Mouse (Mus musculus) midbrain, postnatal 0 days (tissue): Measurements from ENCODE around the gene Tcea2. TPM values are rescaled to one million over a fixed set of nuclear protein-coding genes. Genes with fewer than 3 reads are reported as not detected.
A peak's percentile ranks its signal among the peaks of the same experiment; 100 is the strongest.

Experiments
- ATAC-seq: fragments of 200-750 bp; cut with Nextera tagmentation; 2 replicates; pipeline ENCODE4 v1.8.0; 2017; ENCODE audit warnings: moderate number of reproducible peaks, mild to moderate bottlenecking, moderate TSS enrichment, moderate library complexity; ENCODE audit not compliant: low FRiP score
- DNase-seq: peaks from one replicate; pipeline ENCODE4 v3.0.0-alpha.2; 2015; ENCODE audit warnings: low spot score
- H3K27ac ChIP-seq: fragments of 300-500 bp; sonication (generic); 2 replicates; pipeline ENCODE4 v1.5.1; 2014; ENCODE audit warnings: low read depth, mild to moderate bottlenecking, low read length, mixed read lengths
- H3K27me3 ChIP-seq: fragments of 300-500 bp; sonication (generic); 2 replicates; pipeline ENCODE4 v1.6.1; 2014; ENCODE audit warnings: low read length, control low read depth, mixed read lengths; ENCODE audit not compliant: insufficient read depth
- H3K36me3 ChIP-seq: fragments of 300-500 bp; sonication (generic); 2 replicates; pipeline ENCODE4 v1.6.1; 2014; ENCODE audit warnings: low read length, control low read depth, mixed read lengths; ENCODE audit not compliant: insufficient read depth
- H3K4me1 ChIP-seq: fragments of 300-500 bp; sonication (generic); 2 replicates; pipeline ENCODE4 v1.6.1; 2014; ENCODE audit warnings: mild to moderate bottlenecking, control low read depth, antibody characterized with exemption, low read length, mixed read lengths; ENCODE audit not compliant: insufficient read depth
- H3K4me2 ChIP-seq: fragments of 300-500 bp; sonication (generic); 2 replicates; pipeline ENCODE4 v1.6.1; 2014; ENCODE audit warnings: low read depth, mild to moderate bottlenecking, low read length, mixed read lengths; ENCODE audit not compliant: poor library complexity, severe bottlenecking
- H3K4me3 ChIP-seq: fragments of 300-500 bp; sonication (generic); 2 replicates; pipeline ENCODE4 v1.5.1; 2014; ENCODE audit warnings: low read depth, mild to moderate bottlenecking, low read length, moderate library complexity
- H3K9ac ChIP-seq: fragments of 300-500 bp; sonication (generic); replicated peaks from 2 replicates; pipeline ENCODE4 v1.6.1; 2014; ENCODE audit warnings: mild to moderate bottlenecking, low read length, moderate library complexity, mixed read lengths; ENCODE audit not compliant: poor library complexity, severe bottlenecking
- H3K9me3 ChIP-seq: fragments of 300-500 bp; sonication (generic); 2 replicates; pipeline ENCODE4 v1.6.1; 2016; ENCODE audit warnings: low read length, control low read depth
- CTCF ChIP-seq: IDR thresholded peaks from 2 replicates; pipeline ENCODE4 v1.5.1; 2016; ENCODE audit warnings: antibody characterized with exemption, mild to moderate bottlenecking
- WGBS: fragments of 180-500 bp; shearing (Covaris S2); extraction: QIAGEN DNeasy Blood & Tissue Kit; methylation state at CpG from one replicate; pipeline ENCODE4 v1.1.7; 2014; 5-methylcytosine and 5-hydroxymethylcytosine counted together
- polyA plus RNA-seq: library from polyadenylated mRNA; unstranded; fragments of >200 nt; fragmentation: Nextera tagmentation; extraction: Ambion mirVana; gene quantifications from 2 replicates; pipeline ENCODE4 v1.2.1, GENCODE M21; 2015
- total RNA-seq: library from RNA; depleted of rRNA; stranded (reverse); fragments of >200 nt; gene quantifications from 2 replicates; pipeline ENCODE4 v1.2.3, GENCODE M21; 2014; rRNA removed

Tcea2 gene
- total and polyA plus RNA-seq, 2 experiments from 2014 or later = 50.8 to 61.9 TPM

DNA sequence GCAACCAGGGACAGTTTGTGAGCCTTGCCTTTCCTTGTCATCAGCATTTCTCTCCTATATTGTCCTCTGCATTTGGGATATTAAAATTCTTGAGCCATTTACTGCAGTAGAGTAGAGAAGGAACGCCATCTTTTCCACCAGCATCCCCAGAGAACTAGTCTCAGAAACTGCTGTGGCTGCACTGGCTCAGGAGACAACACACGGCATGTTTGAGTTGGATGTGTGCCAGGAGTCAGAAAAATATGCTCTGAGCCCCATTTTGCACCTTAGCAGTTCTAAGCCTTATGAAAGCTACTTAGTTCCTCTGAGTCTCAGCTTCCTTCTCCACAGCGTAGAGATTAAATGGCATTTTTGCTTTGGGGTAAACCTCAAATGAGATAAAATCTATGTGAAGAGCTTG is 36.9 kb downstream of the Tcea2 start:
- Histone ChIP-seq H3K4me1 (peaks cover 25% of the 10 kb centered on the region), H3K9me3 (no peaks in the 10 kb centered on the region), H3K9ac (peak overlapping the region; percentile 50; the same call in 1 of the 2 replicates), H3K27me3 (no peaks in the 10 kb centered on the region), H3K4me2 (peak overlapping the region; percentile 77), H3K36me3 (peaks cover 24% of the 10 kb centered on the region), H3K27ac (0 out of 2 replicates have a peak overlapping the region, but pooled peaks have one; percentile 34), H3K4me3 (peak overlapping the region; percentile 48)
- TF ChIP-seq CTCF = no peak
- no peak for ATAC-seq
- 44% methylated on average over 3 of the region's 3 CpGs for WGBS
- DNase-seq = peak; percentile 27

DNA sequence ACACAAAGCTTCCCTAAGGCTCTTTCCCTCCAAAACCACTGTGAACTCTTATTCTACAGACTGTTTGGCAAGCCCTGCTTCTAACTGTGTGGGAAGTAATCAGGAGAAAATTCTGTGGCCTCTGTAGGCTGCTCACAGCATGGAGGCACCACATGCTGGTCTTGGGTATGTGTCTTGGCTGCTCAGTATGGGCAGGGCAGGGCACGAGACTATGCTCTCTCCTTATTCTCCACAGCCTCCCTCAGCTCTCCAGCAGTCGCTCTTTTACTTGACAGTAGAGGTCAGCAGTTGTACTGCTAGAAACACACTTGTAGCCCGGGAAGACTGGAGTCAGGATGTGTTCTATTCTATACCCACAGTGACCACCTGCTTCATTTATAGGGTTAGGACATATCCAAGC is 40.0 kb downstream of the Tcea2 start:
- Histone ChIP-seq H3K9me3 (no peaks in the 10 kb centered on the region), H3K27me3 (no peaks in the 10 kb centered on the region), H3K9ac (no peak overlapping the region), H3K36me3 (peaks cover 27% of the 10 kb centered on the region), H3K4me3 (no peak overlapping the region), H3K27ac (no peak overlapping the region), H3K4me2 (no peak overlapping the region), H3K4me1 (peaks cover 10% of the 10 kb centered on the region)
- ATAC-seq (no peak), DNase-seq (no peak)
- TF ChIP-seq CTCF = peak; percentile 42
- 29% methylated on average over 3 of the region's 3 CpGs for WGBS

DNA sequence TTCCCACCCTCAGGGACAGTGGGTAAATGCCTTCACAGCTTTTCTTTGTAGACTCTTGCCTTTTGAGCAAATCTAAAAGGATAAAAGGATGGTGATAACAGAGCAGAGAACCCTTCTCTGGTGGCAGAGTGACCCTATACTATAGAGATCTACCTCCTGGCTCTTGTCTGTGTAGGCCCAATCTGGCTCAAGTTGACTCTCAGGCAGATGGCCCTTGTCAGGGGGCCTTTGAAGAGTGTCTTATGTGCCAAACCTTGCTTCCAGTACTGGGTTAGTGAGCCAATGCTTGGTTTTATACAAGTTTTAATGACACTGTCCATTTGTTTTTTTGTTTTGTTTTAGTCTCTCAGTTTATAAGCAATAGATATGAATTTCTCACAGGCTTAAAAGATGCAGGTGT is 41.1 kb downstream of the Tcea2 start:
- DNase-seq = no peak
- Histone ChIP-seq H3K9me3 (no peaks in the 10 kb centered on the region), H3K9ac (no peak overlapping the region), H3K27ac (no peak overlapping the region), H3K4me1 (peaks cover 8% of the 10 kb centered on the region), H3K4me2 (no peak overlapping the region), H3K27me3 (no peaks in the 10 kb centered on the region), H3K4me3 (no peak overlapping the region), H3K36me3 (peaks cover 27% of the 10 kb centered on the region)
- no peak for ATAC-seq
- TF ChIP-seq CTCF = no peak

DNA sequence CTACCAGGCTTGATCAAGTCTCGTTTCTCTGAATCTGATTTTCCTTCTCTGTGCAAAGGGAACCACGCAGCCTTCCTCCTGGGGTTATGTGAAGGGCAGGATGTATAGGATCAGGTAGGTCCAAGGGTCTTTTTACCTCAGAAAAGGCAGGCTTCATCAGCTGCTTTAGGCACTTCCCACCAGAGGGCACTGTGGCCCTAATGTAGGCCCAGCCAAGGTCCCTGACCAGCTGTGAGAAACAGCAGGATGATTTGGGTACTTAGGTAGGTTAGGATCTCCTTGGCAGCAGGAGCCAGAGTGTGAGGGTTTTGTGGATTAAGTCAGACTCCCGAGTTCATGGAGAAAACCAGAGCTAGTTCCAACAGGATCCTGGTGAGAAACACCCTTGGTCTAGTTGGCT is 42.1 kb downstream of the Tcea2 start:
- peak; percentile 76 for DNase-seq

DNA sequence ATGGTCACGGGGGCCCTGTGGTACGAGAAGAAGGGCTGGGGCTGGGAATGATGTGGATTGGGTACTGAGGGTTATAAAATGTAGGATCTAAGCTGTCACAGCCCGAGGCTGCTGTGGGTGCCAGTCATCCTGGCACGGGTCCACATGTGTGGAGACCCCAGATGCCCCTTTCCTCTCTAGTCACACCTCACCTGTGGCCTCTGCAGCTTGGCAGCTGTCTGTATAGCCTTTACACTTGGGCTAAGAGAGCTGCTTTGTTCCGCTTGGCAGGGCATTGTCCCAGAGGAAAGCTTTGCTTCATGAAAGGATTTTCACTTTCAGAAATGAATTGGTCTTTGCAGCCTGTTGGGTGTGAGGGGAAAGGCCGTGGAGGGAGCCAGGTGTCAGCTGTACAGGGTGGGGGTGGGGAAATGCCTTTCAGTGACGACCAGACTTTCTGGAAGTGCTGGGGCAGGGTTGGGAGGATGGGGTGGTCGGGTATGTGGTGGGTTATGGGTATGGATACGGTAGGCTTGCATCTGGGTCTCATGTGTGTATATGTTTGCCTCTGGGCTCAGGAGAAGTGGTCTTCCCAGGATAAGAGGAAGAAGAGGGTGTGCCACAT is 47.7 kb downstream of the Tcea2 start:
- ATAC-seq (no peak), DNase-seq (peak; percentile 46)
- H3K9me3 ChIP-seq = no peaks in the 10 kb centered on the region
- no peak overlapping the region for H3K9ac ChIP-seq
- H3K4me2 ChIP-seq = no peak overlapping the region
- no peaks in the 10 kb centered on the region for H3K27me3 ChIP-seq
- no peak overlapping the region for H3K4me3 ChIP-seq
- WGBS = 27% methylated on average over 9 of the region's 9 CpGs
- no peak for TF ChIP-seq CTCF
- H3K36me3 ChIP-seq = peaks cover 25% of the 10 kb centered on the region; the same call in 1 of the 2 replicates
- H3K27ac ChIP-seq = no peak overlapping the region
- H3K4me1 ChIP-seq = no peaks in the 10 kb centered on the region

More for the DNA sequence above, 42.1 kb downstream of the Tcea2 start:
- Histone ChIP-seq H3K36me3 (peaks cover 32% of the 10 kb centered on the region), H3K27ac (no peak overlapping the region), H3K9ac (no peak overlapping the region), H3K4me3 (no peak overlapping the region), H3K27me3 (no peaks in the 10 kb centered on the region), H3K9me3 (no peaks in the 10 kb centered on the region), H3K4me1 (peaks cover 2% of the 10 kb centered on the region; the same call in 1 of the 2 replicates), H3K4me2 (no peak overlapping the region)
- 16% methylated on average over 3 of the region's 3 CpGs for WGBS
- TF ChIP-seq CTCF = peak; percentile 88
- ATAC-seq = no peak

DNA sequence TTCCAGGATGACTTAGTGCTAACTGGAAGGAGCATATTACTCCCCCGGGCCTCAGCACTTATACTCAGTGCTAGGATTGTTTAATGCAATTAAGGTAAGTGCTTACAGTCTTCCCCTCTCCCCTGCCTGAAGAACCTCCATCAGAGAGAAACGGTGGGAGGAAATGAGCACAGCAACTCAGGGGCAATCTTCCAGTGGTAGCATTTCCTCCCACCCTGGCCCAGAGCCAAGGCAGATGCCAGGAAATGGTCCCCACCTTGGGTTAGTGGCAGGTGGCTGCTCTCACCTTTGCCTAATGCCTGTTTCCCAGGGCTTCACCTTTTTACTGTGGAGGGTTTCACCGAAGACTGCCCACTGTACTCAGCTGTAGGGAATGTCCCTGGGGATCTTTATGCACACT is 49.9 kb downstream of the Tcea2 start:
- WGBS = 85% methylated on average over 3 of the region's 3 CpGs
- no peak for ATAC-seq
- H3K27me3 ChIP-seq = no peaks in the 10 kb centered on the region

More for the DNA sequence above, 49.9 kb downstream of the Tcea2 start:
- Histone ChIP-seq H3K4me2 (no peak overlapping the region), H3K36me3 (peaks cover 21% of the 10 kb centered on the region; the same call in 1 of the 2 replicates), H3K9me3 (no peaks in the 10 kb centered on the region), H3K9ac (no peak overlapping the region), H3K4me3 (no peak overlapping the region), H3K27ac (no peak overlapping the region), H3K4me1 (no peaks in the 10 kb centered on the region)
- DNase-seq = no peak
- no peak for TF ChIP-seq CTCF

Other genes with a start within 250 kb of the Tcea2 start
- gene Zbtb46, start 220.9 kb upstream of the Tcea2 start, total RNA-seq = 25.8 and 29.8 TPM in 2 replicates
- gene Zbtb46, start 220.9 kb upstream of the Tcea2 start, polyA plus RNA-seq = 16.7 and 18.4 TPM in 2 replicates
- not detected in 2 replicates for gene Abhd16b, start 187.1 kb upstream of the Tcea2 start, total RNA-seq
- not detected in 2 replicates for gene Abhd16b, start 187.1 kb upstream of the Tcea2 start, polyA plus RNA-seq
- gene Tpd52l2, start 183.2 kb upstream of the Tcea2 start, total RNA-seq = 69.5 and 85.6 TPM in 2 replicates
- 112 and 116 TPM in 2 replicates for gene Tpd52l2, start 183.2 kb upstream of the Tcea2 start, polyA plus RNA-seq
- 416 and 487 TPM in 2 replicates for gene Dnajc5, start 159.8 kb upstream of the Tcea2 start, total RNA-seq
- gene Dnajc5, start 159.8 kb upstream of the Tcea2 start, polyA plus RNA-seq = 303 and 316 TPM in 2 replicates
- gene Uckl1, start 95.4 kb upstream of the Tcea2 start, total RNA-seq = 49.8 and 63.9 TPM in 2 replicates
- gene Uckl1, start 95.4 kb upstream of the Tcea2 start, polyA plus RNA-seq = 45.2 and 52.7 TPM in 2 replicates
- gene Prpf6, start 88.4 kb upstream of the Tcea2 start, total RNA-seq = 34.4 and 39.3 TPM in 2 replicates
- gene Prpf6, start 88.4 kb upstream of the Tcea2 start, polyA plus RNA-seq = 40.5 and 40.6 TPM in 2 replicates
- gene Zfp512b, start 87.5 kb upstream of the Tcea2 start, total RNA-seq = 60.0 and 85.1 TPM in 2 replicates
- 81.1 and 99.7 TPM in 2 replicates for gene Zfp512b, start 87.5 kb upstream of the Tcea2 start, polyA plus RNA-seq
- 140 and 142 TPM in 2 replicates for gene Samd10, start 81.1 kb upstream of the Tcea2 start, total RNA-seq
- 174 and 179 TPM in 2 replicates for gene Samd10, start 81.1 kb upstream of the Tcea2 start, polyA plus RNA-seq
- gene Gm29797, start 23.3 kb upstream of the Tcea2 start, total RNA-seq = not detected in 2 replicates
- not detected in 2 replicates for gene Gm29797, start 23.3 kb upstream of the Tcea2 start, polyA plus RNA-seq
- gene Sox18, start 8.7 kb upstream of the Tcea2 start, total RNA-seq = 8.3 and 15.4 TPM in 2 replicates
- gene Sox18, start 8.7 kb upstream of the Tcea2 start, polyA plus RNA-seq = 9.2 and 11.2 TPM in 2 replicates
- 51.2 and 65.2 TPM in 2 replicates for gene Rgs19, start 13.7 kb downstream of the Tcea2 start, total RNA-seq
- 63.6 and 69.4 TPM in 2 replicates for gene Rgs19, start 13.7 kb downstream of the Tcea2 start, polyA plus RNA-seq
- not detected in 2 replicates for gene Lkaaear1, start 18.1 kb downstream of the Tcea2 start, total RNA-seq
- not detected in 2 replicates for gene Lkaaear1, start 18.1 kb downstream of the Tcea2 start, polyA plus RNA-seq
- 195 and 210 TPM in 2 replicates for gene Oprl1, start 34.7 kb downstream of the Tcea2 start, total RNA-seq
- gene Oprl1, start 34.7 kb downstream of the Tcea2 start, polyA plus RNA-seq = 88.1 and 93.6 TPM in 2 replicates
- 47.7 and 57.4 TPM in 2 replicates for gene Myt1, start 83.0 kb downstream of the Tcea2 start, total RNA-seq
- gene Myt1, start 83.0 kb downstream of the Tcea2 start, polyA plus RNA-seq = 5.5 and 7.6 TPM in 2 replicates
- 28.9 and 37.4 TPM in 2 replicates for gene Pcmtd2, start 157.5 kb downstream of the Tcea2 start, total RNA-seq
- 21.6 and 22.5 TPM in 2 replicates for gene Pcmtd2, start 157.5 kb downstream of the Tcea2 start, polyA plus RNA-seq
- 46.9 and 55.3 TPM in 2 replicates for gene Polr3k, start 184.0 kb downstream of the Tcea2 start, total RNA-seq
- 69.9 and 70.9 TPM in 2 replicates for gene Polr3k, start 184.0 kb downstream of the Tcea2 start, polyA plus RNA-seq